Mouse (Mus musculus) CH12.LX (cell line): Measurements from ENCODE around the gene Paxip1.

Source experiments
- BHLHE40 ChIP-seq: IDR thresholded peaks from 2 replicates; pipeline ENCODE4 v1.6.1; 2011; ENCODE audit warnings: mild to moderate bottlenecking, low read depth, low read length, improper control_type of control experiment
- CTCF ChIP-seq, 2 experiments: IDR thresholded peaks in 1 of 2; conservative IDR thresholded peaks in 1 of 2; 2 replicates each; pipeline ENCODE4 v1.5.1; 2011 to 2012; ENCODE audit warnings: low read depth in 2 of 2, low read length in 2 of 2, improper control_type of control experiment in 1 of 2, inconsistent platforms in 1 of 2, mild to moderate bottlenecking in 1 of 2, moderate library complexity in 1 of 2
- SMC3 ChIP-seq: IDR thresholded peaks from 2 replicates; pipeline ENCODE4 v1.6.1; 2011; ENCODE audit warnings: low read depth, low read length, improper control_type of control experiment

DNA sequence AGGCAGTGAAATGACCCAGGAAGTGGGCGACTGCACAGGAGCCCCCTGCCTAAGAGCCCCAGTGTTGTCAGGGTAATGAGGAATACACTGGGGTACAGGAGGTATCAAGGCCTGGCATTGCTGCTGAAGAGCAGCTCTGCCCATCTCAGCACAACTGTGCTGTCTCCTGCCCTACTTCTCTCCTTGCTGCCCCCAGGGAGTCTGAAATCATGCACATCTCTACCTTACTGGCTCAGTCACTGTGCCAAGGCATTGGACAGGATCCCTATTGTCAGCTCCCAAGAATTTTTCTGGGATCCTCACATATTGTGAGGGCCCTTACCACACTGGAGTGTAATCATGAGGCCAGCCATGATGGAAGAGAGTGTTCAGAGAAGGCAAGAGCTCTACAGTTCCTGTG is 60.1 kb downstream of the Paxip1 start:
- TF ChIP-seq CTCF (conservative IDR thresholded peaks at IDR 0.05 in 1 of 2, IDR thresholded peaks at IDR 0.05 in 1 of 2; ENCODE audit: low read depth in 2 of 2, low read length in 2 of 2), result no peak
- no peak for TF ChIP-seq BHLHE40
- no peak for TF ChIP-seq SMC3
